Mouse (Mus musculus): ENCODE measurements around the gene Ablim2.

GRCm38 (mm10) chr5:35908626-35909443 lies 151.2 kb downstream of the Ablim2 start:
- no peak for TF ChIP-seq CTCF (IDR thresholded peaks at IDR 0.05; ENCODE audit: extremely low read depth, insufficient read depth, low read length)
- TF ChIP-seq POLR2A (IDR thresholded peaks at IDR 0.05; ENCODE audit: extremely low read depth, insufficient read depth, low read length) = no peak
